Mouse (Mus musculus) activated CD4-positive, CD25-positive, alpha-beta regulatory T cell, adult 4 months (primary cell): ENCODE results near the gene Tub. TPM values are rescaled to one million over a fixed set of nuclear protein-coding genes. Genes with fewer than 3 reads are reported as not detected.

Experiments
- ATAC-seq: one replicate; pipeline ENCODE4 v1.8.0; 2017
- polyA plus RNA-seq, 2 experiments: library from polyadenylated mRNA; unstranded; fragments of 100-300 nt; shearing (Covaris generic); gene quantifications; one replicate each; pipeline ENCODE4 v1.2.1; 2017

Tub gene
- polyA plus RNA-seq, 2 experiments from 2014 or later, result 0.24 to 0.29 TPM

DNA sequence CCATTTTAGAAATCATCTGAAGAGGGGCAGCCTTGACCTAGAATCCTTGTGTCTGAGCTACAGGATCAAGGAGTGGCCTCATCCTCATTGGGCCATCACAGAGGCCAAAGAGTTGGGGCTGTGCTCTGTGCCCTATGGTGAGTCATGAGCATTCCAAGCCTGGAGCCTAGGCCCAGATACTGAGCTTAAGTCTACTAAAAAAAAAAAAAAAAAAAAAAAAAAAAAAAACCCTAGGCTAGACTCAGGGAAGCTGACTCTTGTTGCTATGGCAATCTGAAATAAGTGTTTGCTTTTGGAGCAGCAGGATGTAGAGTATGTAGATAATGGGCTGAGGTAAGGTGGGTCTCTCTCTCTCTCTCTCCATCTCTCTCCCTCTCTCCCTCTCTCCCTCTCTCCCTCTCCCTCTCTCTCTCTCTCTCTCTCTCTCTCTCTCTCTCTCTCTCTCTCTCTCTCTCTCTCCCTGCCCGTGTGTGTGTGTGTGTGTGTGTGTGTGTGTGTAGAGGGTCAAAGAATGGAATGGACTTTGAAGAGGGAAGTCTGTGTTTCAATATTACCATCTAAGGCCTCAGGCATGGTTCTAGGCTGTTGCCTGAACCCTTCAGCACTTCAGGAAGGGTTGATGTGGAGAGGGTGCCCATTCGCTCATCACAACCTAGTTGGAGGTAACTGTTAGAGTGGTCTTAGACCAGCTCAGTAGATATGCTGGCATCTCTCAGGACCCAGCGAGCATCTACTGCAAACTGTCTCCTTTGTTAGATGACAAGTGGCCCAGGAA is 36.0 kb downstream of the Tub start:
- no peak for ATAC-seq

GRCm38 (mm10) chr7:108991207-108991606 is 41.1 kb downstream of the Tub start:
- ATAC-seq, result peak; percentile 46

- no peak for ATAC-seq
These were observed 43.1 kb downstream of the Tub start for GRCm38 (mm10) chr7:108993230-108993629.

DNA sequence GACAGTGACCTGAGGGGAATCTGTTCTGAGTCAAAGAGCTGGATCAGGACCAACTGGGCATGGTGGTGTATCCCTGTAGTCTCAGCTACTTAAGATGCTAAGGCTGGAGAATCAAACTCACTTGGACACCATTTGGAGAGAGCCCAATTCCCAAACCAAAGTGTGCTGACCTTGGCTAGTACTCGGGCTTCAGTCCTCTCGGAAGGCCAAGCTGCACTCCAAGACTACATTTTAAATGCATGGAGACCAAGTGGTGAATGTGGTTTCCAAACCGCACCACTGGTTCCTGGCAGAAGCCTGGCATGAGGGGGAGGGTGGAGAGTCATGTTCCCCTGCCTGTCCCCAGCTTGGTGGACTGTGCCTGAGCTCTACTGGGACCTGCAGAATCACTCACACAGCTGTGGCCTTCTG is 43.7 kb downstream of the Tub start:
- ATAC-seq, result no peak

- no peak for ATAC-seq
These were observed 46.0 kb downstream of the Tub start for GRCm38 (mm10) chr7:108996156-108996555.

DNA sequence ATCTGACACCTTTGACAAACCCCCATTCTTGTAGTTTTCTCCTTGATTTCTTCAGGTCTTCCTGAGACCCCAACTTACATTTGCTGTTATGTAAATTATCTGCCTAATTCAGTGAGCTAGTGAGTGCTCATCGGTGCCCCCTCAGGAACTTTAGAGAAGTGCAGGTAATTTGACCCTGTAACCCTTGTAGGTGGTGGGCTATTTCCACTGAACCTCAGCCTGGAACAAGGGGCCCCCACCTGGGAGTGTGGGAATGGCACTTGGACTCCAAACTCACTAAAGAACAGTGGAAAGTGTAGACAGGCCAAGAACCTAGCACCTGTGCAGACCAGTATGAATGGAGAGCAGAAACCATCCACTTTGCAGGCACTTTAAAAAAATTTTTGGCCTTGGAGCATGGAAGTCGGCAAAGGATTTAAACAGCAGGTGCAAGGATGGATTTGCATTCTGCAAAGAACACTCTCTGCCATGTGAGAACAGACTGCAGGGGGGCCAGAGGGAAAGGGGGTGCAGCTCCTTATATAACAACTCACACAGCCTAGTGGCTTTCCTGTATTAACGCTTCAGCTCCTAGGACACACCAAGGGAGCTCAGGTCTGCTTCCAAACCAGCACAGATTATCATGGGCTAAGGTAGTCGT is 50.3 kb downstream of the Tub start:
- no peak for ATAC-seq

GRCm38 (mm10) chr7:109001971-109002370 is 51.8 kb downstream of the Tub start:
- ATAC-seq, result no peak

GRCm38 (mm10) chr7:109003653-109004052 is 53.5 kb downstream of the Tub start:
- no peak for ATAC-seq

- ATAC-seq, result no peak
These were observed 59.1 kb downstream of the Tub start for GRCm38 (mm10) chr7:109009260-109009659.

GRCm38 (mm10) chr7:109010720-109011595 is 60.8 kb downstream of the Tub start:
- no peak for ATAC-seq

- ATAC-seq, result no peak
These were observed 61.5 kb downstream of the Tub start for GRCm38 (mm10) chr7:109011596-109012180.

- ATAC-seq, result no peak
These were observed 62.4 kb downstream of the Tub start for GRCm38 (mm10) chr7:109012575-109012974.

DNA sequence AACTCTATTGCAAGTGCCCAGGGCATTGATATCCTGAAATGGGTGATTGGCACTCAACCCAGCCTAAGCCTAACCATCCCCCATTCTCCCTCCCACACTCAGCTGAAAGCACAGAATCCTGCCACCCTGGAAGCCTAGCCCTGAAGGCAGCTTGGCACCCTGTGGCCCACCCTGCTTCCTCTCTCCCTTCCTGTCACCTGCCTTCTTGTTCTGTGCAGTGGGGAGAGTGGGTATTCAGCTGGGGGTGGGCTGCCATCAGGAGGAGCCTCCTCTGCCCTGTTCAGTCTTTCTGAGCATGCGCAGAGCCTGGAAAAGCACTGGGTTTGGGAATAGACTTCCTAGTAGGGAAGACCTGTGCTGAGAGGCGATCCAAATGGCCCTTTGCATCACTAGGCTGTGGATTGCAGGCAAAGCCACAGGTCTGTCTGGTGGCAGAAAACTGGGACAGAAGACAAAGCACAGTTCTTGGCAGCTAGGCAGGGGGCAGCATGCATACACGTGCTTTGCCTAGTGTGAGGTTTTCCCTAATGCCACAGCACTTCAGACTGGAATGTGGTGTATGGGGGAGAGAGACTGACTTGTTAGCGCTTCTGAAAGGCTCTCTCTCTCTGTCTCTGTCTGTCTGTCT is 63.0 kb downstream of the Tub start:
- no peak for ATAC-seq

DNA sequence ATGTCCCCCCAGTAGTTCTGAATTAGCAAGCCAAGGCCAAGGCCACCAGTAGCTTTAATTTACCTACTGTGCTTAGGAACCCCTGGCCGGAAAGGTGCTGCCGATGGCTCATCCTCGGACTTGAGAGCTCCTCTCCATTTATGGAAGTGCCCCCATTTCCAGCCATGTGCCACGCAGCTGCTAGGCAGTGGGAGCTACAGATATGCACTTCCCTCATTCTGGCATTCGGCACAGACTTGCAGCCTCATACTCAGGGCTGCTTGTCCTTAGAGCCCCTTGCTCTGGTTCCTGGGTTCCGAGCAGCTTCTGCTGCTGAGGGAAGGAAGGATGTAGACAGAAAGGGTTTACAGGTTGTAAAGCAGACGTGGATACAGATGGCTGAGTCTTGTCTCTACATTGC is 64.7 kb downstream of the Tub start:
- ATAC-seq, result no peak

DNA sequence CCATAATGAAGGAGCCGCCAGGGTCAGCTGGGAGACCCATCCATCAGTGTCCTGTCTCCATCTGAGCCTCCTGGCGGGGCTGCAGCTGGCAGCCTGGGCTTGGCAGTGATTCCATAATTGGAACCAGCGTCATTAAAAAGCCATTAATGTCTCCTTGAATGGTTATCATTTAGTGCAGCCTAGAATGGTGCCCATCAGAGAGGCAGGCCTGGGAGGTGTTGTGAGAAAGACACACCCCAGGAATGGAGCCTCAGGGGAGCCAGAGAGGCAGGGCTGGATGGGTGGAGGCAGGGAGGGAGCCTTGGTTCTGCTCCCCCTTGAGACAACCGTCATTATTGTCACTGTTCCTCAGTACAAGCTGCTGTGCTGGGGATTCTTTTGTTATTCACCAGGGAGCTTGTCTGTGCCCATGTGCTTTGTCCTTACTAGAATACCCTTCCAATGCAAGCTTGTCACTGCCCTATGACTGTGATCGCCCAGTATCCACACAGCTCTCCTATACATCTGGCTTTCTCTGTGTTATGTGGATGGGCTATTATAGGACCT is 66.3 kb downstream of the Tub start:
- no peak for ATAC-seq

- ATAC-seq, result no peak
These were observed 69.1 kb downstream of the Tub start for GRCm38 (mm10) chr7:109019243-109019642.

DNA sequence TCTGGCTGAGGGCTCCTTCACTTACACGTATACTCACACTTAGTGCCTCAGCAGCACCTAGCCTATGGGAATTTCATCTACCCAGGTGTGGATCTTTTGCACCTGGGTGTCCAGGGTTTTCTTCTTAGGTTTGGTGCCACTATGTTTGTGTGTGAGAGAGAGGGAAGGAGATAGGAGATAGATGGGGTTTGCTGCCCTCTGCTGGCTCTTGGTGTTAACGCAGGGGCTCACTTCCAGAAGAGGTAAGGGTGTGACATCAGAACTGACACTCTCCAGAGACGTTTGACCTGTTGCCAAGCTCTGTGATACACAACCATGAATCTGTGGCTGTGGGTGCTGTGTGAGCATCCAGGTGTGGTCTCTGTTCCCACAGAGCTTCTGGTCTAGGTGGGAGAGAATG is 71.3 kb downstream of the Tub start:
- peak; percentile 63 for ATAC-seq

- ATAC-seq, result no peak
These were observed 75.6 kb downstream of the Tub start for GRCm38 (mm10) chr7:109025743-109026142.

DNA sequence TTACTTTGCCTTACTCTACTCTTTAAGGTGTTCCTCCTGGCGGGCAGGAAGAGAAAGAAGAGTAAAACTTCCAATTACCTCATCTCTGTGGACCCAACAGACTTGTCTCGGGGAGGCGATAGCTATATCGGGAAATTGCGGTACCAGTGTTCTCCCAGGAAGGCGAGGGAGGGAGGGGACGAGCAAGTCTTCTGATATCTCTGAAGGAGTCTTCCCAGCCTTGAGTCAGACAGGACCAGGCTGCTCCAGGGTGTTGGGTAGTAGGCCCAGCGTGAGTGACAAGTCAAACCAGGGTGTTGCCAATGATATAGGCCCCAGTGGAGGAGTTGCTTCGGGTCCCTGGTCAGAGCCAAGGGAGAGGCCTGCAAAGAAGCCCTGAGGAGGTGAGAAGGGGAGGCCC is 76.8 kb downstream of the Tub start:
- no peak for ATAC-seq

DNA sequence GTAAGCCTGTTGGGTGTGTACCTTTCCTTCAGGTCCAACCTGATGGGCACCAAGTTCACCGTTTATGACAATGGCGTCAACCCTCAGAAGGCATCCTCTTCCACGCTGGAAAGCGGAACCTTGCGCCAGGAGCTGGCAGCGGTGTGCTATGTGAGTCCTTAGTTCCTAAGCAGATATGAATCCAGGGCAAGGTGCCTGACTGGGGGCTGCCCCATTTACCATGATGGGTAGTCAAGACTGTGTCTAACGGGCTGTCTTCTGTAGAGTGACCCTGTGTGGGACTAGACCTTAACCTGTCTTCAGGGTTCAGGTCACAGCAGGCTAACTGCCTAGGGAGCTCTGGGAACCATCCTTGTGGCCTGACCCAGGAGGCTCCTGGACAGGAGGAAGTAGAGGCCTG is 77.6 kb downstream of the Tub start:
- no peak for ATAC-seq

DNA sequence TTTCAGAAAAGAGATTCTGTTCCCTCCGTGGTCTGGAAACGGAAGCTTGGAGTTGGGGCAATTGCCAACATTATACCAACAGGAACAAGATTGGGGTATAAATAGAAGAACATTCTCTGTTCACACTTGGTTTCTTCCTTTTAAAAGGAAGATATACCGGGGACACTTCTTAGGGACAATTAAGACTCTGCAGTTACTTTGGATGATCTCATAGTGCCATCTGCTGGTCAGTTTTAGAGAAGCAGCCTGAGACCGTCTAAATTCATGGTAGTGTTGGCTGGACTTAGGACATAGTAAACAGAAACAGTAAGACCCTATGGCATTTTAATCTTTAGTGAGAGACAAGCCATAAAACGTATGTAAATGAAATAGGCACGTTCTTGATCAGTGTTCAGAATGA is 78.1 kb downstream of the Tub start:
- peak; percentile 71 for ATAC-seq

- ATAC-seq, result no peak
These were observed 79.9 kb downstream of the Tub start for GRCm38 (mm10) chr7:109029961-109030465.
